Mouse (Mus musculus) MEL (cell line): ENCODE results near the gene Eif2ak3. TPM values are rescaled to one million over a fixed set of nuclear protein-coding genes. Genes with fewer than 3 reads are reported as not detected.

Experiments
- DNase-seq: peaks from one replicate; pipeline ENCODE4 v3.0.0; 2011; ENCODE audit warnings: low read depth, low spot score
- H3K27ac ChIP-seq: 2 replicates; pipeline ENCODE4 v1.5.1; 2012; ENCODE audit warnings: low read depth, mild to moderate bottlenecking, control low read depth, low read length, moderate library complexity; ENCODE audit not compliant: control insufficient read depth
- H3K27me3 ChIP-seq, 2 experiments: fragments of 150-350 bp in 1 of 2; sonication (generic) in 1 of 2; 2 replicates each; pipeline ENCODE4 v1.6.1; 2012; ENCODE audit warnings: low read length in 2 of 2, mild to moderate bottlenecking in 2 of 2, improper control_type of control experiment in 1 of 2, moderate library complexity in 1 of 2; ENCODE audit not compliant: insufficient read depth in 2 of 2, control insufficient read depth in 1 of 2
- H3K36me3 ChIP-seq, 2 experiments: 2 replicates each; pipeline ENCODE4 v1.6.1; 2012 to 2014; ENCODE audit warnings: low read length in 2 of 2, improper control_type of control experiment in 1 of 2, inconsistent platforms in 1 of 2, mild to moderate bottlenecking in 1 of 2; ENCODE audit not compliant: insufficient read depth in 2 of 2, control insufficient read depth in 1 of 2
- H3K4me1 ChIP-seq, 2 experiments: fragments of 150-350 bp in 1 of 2; sonication (generic) in 1 of 2; 2 replicates each; pipeline ENCODE4 v1.6.1; 2012; ENCODE audit warnings: low read length in 2 of 2, improper control_type of control experiment in 1 of 2, mild to moderate bottlenecking in 1 of 2; ENCODE audit not compliant: insufficient read depth in 2 of 2, control insufficient read depth in 1 of 2
- H3K4me3 ChIP-seq, 2 experiments: fragments of 150-350 bp in 1 of 2; sonication (generic) in 1 of 2; 2 replicates each; pipeline ENCODE4 v1.5.1; 2012; ENCODE audit warnings: low read depth in 2 of 2, low read length in 2 of 2, mild to moderate bottlenecking in 2 of 2, moderate library complexity in 2 of 2, control low read depth in 1 of 2, improper control_type of control experiment in 1 of 2; ENCODE audit not compliant: control insufficient read depth in 1 of 2, insufficient read depth in 1 of 2
- H3K79me2 ChIP-seq: 2 replicates; pipeline ENCODE4 v1.6.1; 2012; ENCODE audit warnings: mild to moderate bottlenecking, low read length, moderate library complexity; ENCODE audit not compliant: control insufficient read depth, poor library complexity, insufficient read depth
- H3K9ac ChIP-seq: 2 replicates; pipeline ENCODE4 v1.6.1; 2012; ENCODE audit warnings: low read depth, mild to moderate bottlenecking, control low read depth, low read length, moderate library complexity; ENCODE audit not compliant: control insufficient read depth, poor library complexity, severe bottlenecking
- H3K9me3 ChIP-seq: fragments of 150-350 bp; sonication (generic); replicated peaks from 2 replicates; pipeline ENCODE4 v1.6.1; 2012; ENCODE audit warnings: mild to moderate bottlenecking, low read length, improper control_type of control experiment, moderate library complexity; ENCODE audit not compliant: insufficient read depth
- BHLHE40 ChIP-seq: IDR thresholded peaks from 2 replicates; pipeline ENCODE4 v1.6.1; 2012; ENCODE audit warnings: low read depth, mild to moderate bottlenecking, inconsistent platforms, low read length, improper control_type of control experiment, borderline replicate concordance
- CHD1 ChIP-seq: IDR thresholded peaks from 2 replicates; pipeline ENCODE4 v1.6.1; 2012; ENCODE audit warnings: low read depth, mild to moderate bottlenecking, inconsistent platforms, low read length, improper control_type of control experiment
- CHD2 ChIP-seq: IDR thresholded peaks from 2 replicates; pipeline ENCODE4 v1.6.1; 2011; ENCODE audit warnings: low read length, improper control_type of control experiment
- CTCF ChIP-seq, 3 experiments: IDR thresholded peaks in 2 of 3; conservative IDR thresholded peaks in 1 of 3; 2 replicates each; pipeline ENCODE4 v1.5.1; 2011 to 2012; ENCODE audit warnings: low read length in 3 of 3, low read depth in 2 of 3, mild to moderate bottlenecking in 2 of 3, improper control_type of control experiment in 1 of 3, inconsistent platforms in 1 of 3, mixed read lengths in 1 of 3, moderate library complexity in 1 of 3; ENCODE audit not compliant: control insufficient read depth in 1 of 3, insufficient read depth in 1 of 3, poor library complexity in 1 of 3, severe bottlenecking in 1 of 3
- E2F4 ChIP-seq: IDR thresholded peaks from 2 replicates; pipeline ENCODE4 v1.6.1; 2011; ENCODE audit warnings: low read depth, low read length, improper control_type of control experiment, borderline replicate concordance
- ELF1 ChIP-seq: IDR thresholded peaks from 2 replicates; pipeline ENCODE4 v1.6.1; 2014; ENCODE audit warnings: low read depth, mild to moderate bottlenecking, inconsistent platforms, low read length, improper control_type of control experiment, moderate library complexity
- EP300 ChIP-seq, 2 experiments: IDR thresholded peaks; 2 replicates each; pipeline ENCODE4 v1.6.1; 2011; ENCODE audit warnings: improper control_type of control experiment in 2 of 2, low read length in 2 of 2, low read depth in 1 of 2, mild to moderate bottlenecking in 1 of 2
- GABPA ChIP-seq: IDR thresholded peaks from 2 replicates; pipeline ENCODE4 v1.6.1; 2012; ENCODE audit warnings: low read depth, mild to moderate bottlenecking, inconsistent platforms, low read length, improper control_type of control experiment, moderate library complexity
- GATA1 ChIP-seq: IDR thresholded peaks from 2 replicates; pipeline ENCODE4 v1.6.1; 2011; ENCODE audit warnings: low read depth, low read length, improper control_type of control experiment
- HCFC1 ChIP-seq: IDR thresholded peaks from 2 replicates; pipeline ENCODE4 v1.6.1; 2012; ENCODE audit warnings: low read depth, mild to moderate bottlenecking, inconsistent platforms, low read length, improper control_type of control experiment, moderate library complexity
- KAT2A ChIP-seq: conservative IDR thresholded peaks from 2 replicates; pipeline ENCODE4 v1.6.1; 2012; ENCODE audit warnings: low read depth, low read length, improper control_type of control experiment, inconsistent platforms
- MAFK ChIP-seq: IDR thresholded peaks from 2 replicates; pipeline ENCODE4 v1.6.1; 2011; ENCODE audit warnings: low read depth, mild to moderate bottlenecking, low read length, improper control_type of control experiment, borderline replicate concordance
- MAX ChIP-seq: IDR thresholded peaks from 2 replicates; pipeline ENCODE4 v1.6.1; 2011; ENCODE audit warnings: low read length, improper control_type of control experiment
- MAZ ChIP-seq: IDR thresholded peaks from 2 replicates; pipeline ENCODE4 v1.6.1; 2012; ENCODE audit warnings: low read depth, mild to moderate bottlenecking, inconsistent platforms, low read length, improper control_type of control experiment
- MXI1 ChIP-seq: IDR thresholded peaks from 2 replicates; pipeline ENCODE4 v1.6.1; 2011; ENCODE audit warnings: mild to moderate bottlenecking, low read depth, low read length, improper control_type of control experiment
- MYB ChIP-seq: IDR thresholded peaks from 2 replicates; pipeline ENCODE4 v1.6.1; 2011; ENCODE audit warnings: mild to moderate bottlenecking, low read depth, low read length, improper control_type of control experiment
- MYC ChIP-seq: IDR thresholded peaks from 2 replicates; pipeline ENCODE4 v1.6.1; 2011; ENCODE audit warnings: low read depth, mild to moderate bottlenecking, low read length, improper control_type of control experiment, moderate library complexity
- NELFE ChIP-seq: IDR thresholded peaks from 2 replicates; pipeline ENCODE4 v1.6.1; 2011; ENCODE audit warnings: low read depth, low read length, improper control_type of control experiment
- NRF1 ChIP-seq: IDR thresholded peaks from 2 replicates; pipeline ENCODE4 v1.6.1; 2014; ENCODE audit warnings: low read depth, mild to moderate bottlenecking, inconsistent platforms, low read length, improper control_type of control experiment, moderate library complexity; ENCODE audit not compliant: poor library complexity, insufficient read depth, severe bottlenecking
- POLR2A ChIP-seq, 2 experiments: IDR thresholded peaks; 2 replicates each; pipeline ENCODE4 v1.6.1; 2011 to 2012; ENCODE audit warnings: low read length in 2 of 2, mild to moderate bottlenecking in 2 of 2, control low read depth in 1 of 2, improper control_type of control experiment in 1 of 2, low read depth in 1 of 2, moderate library complexity in 1 of 2; ENCODE audit not compliant: control insufficient read depth in 1 of 2, insufficient read depth in 1 of 2, poor library complexity in 1 of 2
- POLR2AphosphoS2 ChIP-seq: IDR thresholded peaks from 2 replicates; pipeline ENCODE4 v1.6.1; 2011; ENCODE audit warnings: low read length, improper control_type of control experiment
- POLR2AphosphoS5 ChIP-seq: IDR thresholded peaks from 2 replicates; pipeline ENCODE4 v1.6.1; 2012; ENCODE audit warnings: low read depth, borderline replicate concordance, mild to moderate bottlenecking, inconsistent platforms, low read length, moderate library complexity, mixed read lengths
- RAD21 ChIP-seq: IDR thresholded peaks from 2 replicates; pipeline ENCODE4 v1.6.1; 2011; ENCODE audit warnings: mild to moderate bottlenecking, low read depth, low read length, improper control_type of control experiment
- RCOR1 ChIP-seq: IDR thresholded peaks from 2 replicates; pipeline ENCODE4 v1.6.1; 2012; ENCODE audit warnings: low read depth, mild to moderate bottlenecking, inconsistent platforms, low read length, improper control_type of control experiment
- SIN3A ChIP-seq: IDR thresholded peaks from 2 replicates; pipeline ENCODE4 v1.6.1; 2012; ENCODE audit warnings: low read length, improper control_type of control experiment, inconsistent platforms
- SMC3 ChIP-seq: IDR thresholded peaks from 2 replicates; pipeline ENCODE4 v1.6.1; 2011; ENCODE audit warnings: low read depth, low read length, improper control_type of control experiment
- TAL1 ChIP-seq: IDR thresholded peaks from 2 replicates; pipeline ENCODE4 v1.6.1; 2012; ENCODE audit warnings: mild to moderate bottlenecking, inconsistent platforms, low read length, moderate library complexity, mixed read lengths
- TBP ChIP-seq: IDR thresholded peaks from 2 replicates; pipeline ENCODE4 v1.8.0; 2011; ENCODE audit warnings: low read depth, low read length, improper control_type of control experiment
- TCF12 ChIP-seq: IDR thresholded peaks from 2 replicates; pipeline ENCODE4 v1.6.1; 2014; ENCODE audit warnings: low read depth, mild to moderate bottlenecking, inconsistent platforms, low read length, improper control_type of control experiment, moderate library complexity
- UBTF ChIP-seq: IDR thresholded peaks from 2 replicates; pipeline ENCODE4 v1.6.1; 2012; ENCODE audit warnings: low read depth, mild to moderate bottlenecking, inconsistent platforms, low read length, improper control_type of control experiment, moderate library complexity, borderline replicate concordance; ENCODE audit not compliant: insufficient read depth
- USF1 ChIP-seq: IDR thresholded peaks from 2 replicates; pipeline ENCODE4 v1.6.1; 2014; ENCODE audit warnings: low read depth, mild to moderate bottlenecking, inconsistent platforms, low read length, improper control_type of control experiment, moderate library complexity
- USF2 ChIP-seq, 2 experiments: IDR thresholded peaks; 2 replicates each; pipeline ENCODE4 v1.6.1; 2011 to 2012; ENCODE audit warnings: improper control_type of control experiment in 2 of 2, low read length in 2 of 2, borderline replicate concordance in 1 of 2, inconsistent platforms in 1 of 2, low read depth in 1 of 2, mild to moderate bottlenecking in 1 of 2; ENCODE audit not compliant: insufficient read depth in 1 of 2
- ZC3H11A ChIP-seq: IDR thresholded peaks from 2 replicates; pipeline ENCODE4 v1.6.1; 2012; ENCODE audit warnings: low read depth, mild to moderate bottlenecking, inconsistent platforms, low read length, improper control_type of control experiment
- ZKSCAN1 ChIP-seq: IDR thresholded peaks from 2 replicates; pipeline ENCODE4 v1.6.1; 2012; ENCODE audit warnings: low read depth, mild to moderate bottlenecking, inconsistent platforms, low read length, improper control_type of control experiment, moderate library complexity
- ZMIZ1 ChIP-seq: IDR thresholded peaks from 2 replicates; pipeline ENCODE4 v1.6.1; 2012; ENCODE audit warnings: low read depth, mild to moderate bottlenecking, inconsistent platforms, low read length, improper control_type of control experiment, moderate library complexity
- polyA plus RNA-seq, 2 experiments: library from polyadenylated mRNA; stranded (reverse) in 1 of 2; unstranded in 1 of 2; fragments of >175 nt in 1 of 2; fragments of >200 nt in 1 of 2; gene quantifications; 2 replicates each; pipeline versions ENCODE4 v1.2.1 to v1.2.4; 2012; ENCODE audit warnings: low replicate concordance in 2 of 2, low read depth in 1 of 2; ENCODE audit not compliant: insufficient read length in 2 of 2, insufficient read depth in 1 of 2, missing spikeins in 1 of 2
- total RNA-seq: library from RNA; depleted of rRNA; stranded (reverse); fragments of 300-350 nt; gene quantifications from 2 replicates; pipeline ENCODE4 v1.2.3, GENCODE M21; 2012

Gene Eif2ak3
- total and polyA plus RNA-seq, 3 experiments, result 9.1 to 9.9 TPM; not detected in 1

- peaks cover 5 to 8% of the 10 kb centered on the region in 2 experiments; a peak in 3 of 4 replicates for H3K27me3 ChIP-seq
- H3K9ac ChIP-seq, result peak overlapping the region; percentile 67
- no peaks in the 10 kb centered on the region for H3K9me3 ChIP-seq
- H3K4me1 ChIP-seq, result peaks cover 9 to 11% of the 10 kb centered on the region in 2 experiments
- H3K4me3 ChIP-seq, result peak overlapping the region; percentile 59 to 77
- no peaks in the 10 kb centered on the region for H3K79me2 ChIP-seq
- DNase-seq, result peak; percentile 93
- H3K36me3 ChIP-seq, result peaks cover 0 to 10% of the 10 kb centered on the region in 2 experiments; a peak in 2 of 4 replicates
- peak overlapping the region; percentile 48 for H3K27ac ChIP-seq
- TF ChIP-seq KAT2A, result no peak
- TF ChIP-seq POLR2A (IDR thresholded peaks at IDR 0.05; ENCODE audit: control insufficient read depth in 1 of 2, insufficient read depth in 1 of 2, low read depth in 1 of 2, low read length in 2 of 2, poor library complexity in 1 of 2), result peak; percentile 48 to 74; a peak in 2 of 4 replicates
- TF ChIP-seq RAD21, result no peak
- peak; percentile 81 for TF ChIP-seq MAX
- TF ChIP-seq MAFK, result no peak
- TF ChIP-seq CHD1, result no peak
- TF ChIP-seq CHD2, result no peak
- peak; percentile 76 for TF ChIP-seq NELFE
- no peak for TF ChIP-seq E2F4
- peak; percentile 53; the same call in 1 of the 2 replicates for TF ChIP-seq BHLHE40
- TF ChIP-seq MXI1, result peak; percentile 38; the same call in 1 of the 2 replicates
- TF ChIP-seq MYB, result no peak
- TF ChIP-seq MYC, result no peak
- TF ChIP-seq HCFC1, result peak; percentile 75; the same call in 1 of the 2 replicates
- no peak for TF ChIP-seq CTCF (IDR thresholded peaks at IDR 0.05 in 2 of 3, conservative IDR thresholded peaks at IDR 0.05 in 1 of 3; ENCODE audit: control insufficient read depth in 1 of 3, insufficient read depth in 1 of 3, low read depth in 2 of 3, low read length in 3 of 3, poor library complexity in 1 of 3, severe bottlenecking in 1 of 3)
- no peak for TF ChIP-seq MAZ
- TF ChIP-seq NRF1, result peak; percentile 41; the same call in 1 of the 2 replicates
- TF ChIP-seq POLR2AphosphoS5, result no peak
- peak; percentile 23; the same call in 1 of the 2 replicates for TF ChIP-seq TAL1
- TF ChIP-seq SMC3, result no peak
- TF ChIP-seq ZMIZ1, result peak; percentile 69; the same call in 1 of the 2 replicates
- TF ChIP-seq USF2 (IDR thresholded peaks at IDR 0.05; ENCODE audit: borderline replicate concordance in 1 of 2, insufficient read depth in 1 of 2, low read depth in 1 of 2, low read length in 2 of 2), result peak in 1 of 2 experiments; percentile 81; a peak in 2 of 4 replicates
- TF ChIP-seq SIN3A, result peak; percentile 65; the same call in 1 of the 2 replicates
- TF ChIP-seq ZC3H11A, result no peak
- TF ChIP-seq ELF1, result peak; percentile 86
- peak; percentile 95 for TF ChIP-seq USF1
- peak; percentile 30; the same call in 1 of the 2 replicates for TF ChIP-seq GATA1
- TF ChIP-seq GABPA, result no peak
- TF ChIP-seq ZKSCAN1, result no peak
- TF ChIP-seq RCOR1, result 0 out of 2 replicates have a peak, but pooled peaks have one; percentile 27
- no peak for TF ChIP-seq UBTF
- TF ChIP-seq POLR2AphosphoS2, result peak; percentile 59; the same call in 1 of the 2 replicates
- TF ChIP-seq TBP, result peak; percentile 64
- no peak for TF ChIP-seq EP300 (IDR thresholded peaks at IDR 0.05; ENCODE audit: low read depth in 1 of 2, low read length in 2 of 2)
- peak; percentile 37 for TF ChIP-seq TCF12
Measured at GRCm38 (mm10) chr6:70824085-70824986, 20.0 kb upstream of the Eif2ak3 start.
